Comparison of ENCODE assay signal across 9 mouse cellular contexts in the genomic region with DNA sequence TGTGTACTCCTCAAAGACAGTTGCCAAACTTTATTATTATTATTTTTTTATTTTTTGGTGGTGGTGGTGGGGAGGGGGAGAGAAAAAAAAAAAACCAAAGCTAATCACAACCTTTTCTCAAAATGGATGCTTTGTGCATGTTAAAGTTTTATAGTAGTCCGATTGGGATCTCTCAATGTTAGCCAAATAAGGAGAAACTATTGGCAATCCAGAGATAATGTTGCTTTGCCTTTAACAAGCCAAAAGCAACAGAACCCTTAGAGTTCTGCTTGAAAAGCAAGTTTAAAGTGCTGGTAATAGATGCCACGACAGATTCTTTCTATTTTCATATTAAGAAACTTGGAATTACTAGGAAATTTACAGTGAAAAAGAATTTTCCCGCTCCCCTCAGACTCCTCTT. TPM values are rescaled to one million over a fixed set of nuclear protein-coding genes. Genes with fewer than 3 reads are reported as not detected.
DNase-seq lines count a peak whose midpoint lies in the region; ATAC-seq and TF ChIP-seq lines count a peak whose summit lies in the region.
"Had no signal": no experiment of that assay in that cellular context is flagged by ENCODE, and none has a peak within 500 bp of the region (broad histone marks: within the 10 kb centered on the region; RNA-seq: fewer than 3 reads in every experiment).

No protein-coding gene starts in this region.

- H3K9me3 ChIP-seq in kidney, postnatal 0 days (replicated peaks; ENCODE audit: low read length), result no peaks in the 10 kb centered on the region
- no peaks in the 10 kb centered on the region for H3K9me3 ChIP-seq in hindbrain, postnatal 0 days (ENCODE audit: low read length)
- no peaks in the 10 kb centered on the region for H3K9me3 ChIP-seq in midbrain, postnatal 0 days (ENCODE audit: low read length)

- 10% methylated on average over 3 of the region's 3 CpGs for WGBS in kidney, postnatal 0 days
- WGBS in hindbrain, postnatal 0 days, result 15% methylated on average over 3 of the region's 3 CpGs
- WGBS in midbrain, postnatal 0 days, result 21% methylated on average over 3 of the region's 3 CpGs

- TF ChIP-seq POLR2A in cortical plate, adult 2 months (IDR thresholded peaks at IDR 0.05; ENCODE audit: extremely low read depth, insufficient read depth, low read length), result no peak

- no peaks in the 10 kb centered on the region for H3K27me3 ChIP-seq in kidney, postnatal 0 days (ENCODE audit: insufficient read depth, low read length)
- H3K27me3 ChIP-seq in hindbrain, postnatal 0 days (ENCODE audit: insufficient read depth, low read length), result no peaks in the 10 kb centered on the region
- H3K27me3 ChIP-seq in midbrain, postnatal 0 days (ENCODE audit: insufficient read depth, low read length), result no peaks in the 10 kb centered on the region

- no peaks in the 10 kb centered on the region for H3K36me3 ChIP-seq in kidney, postnatal 0 days (ENCODE audit: insufficient read depth, low read length)
- H3K36me3 ChIP-seq in hindbrain, postnatal 0 days (ENCODE audit: insufficient read depth, low read length), result no peaks in the 10 kb centered on the region
- no peaks in the 10 kb centered on the region for H3K36me3 ChIP-seq in midbrain, postnatal 0 days (ENCODE audit: insufficient read depth, low read length)

- H3K4me3 ChIP-seq in kidney, postnatal 0 days (replicated peaks; ENCODE audit: low read depth, low read length), result peak overlapping the region; percentile 100
- peak overlapping the region; percentile 98 for H3K4me3 ChIP-seq in cortical plate, adult 2 months (ENCODE audit: insufficient read depth, low read length)
- H3K4me3 ChIP-seq in hindbrain, postnatal 0 days (ENCODE audit: low read length), result peak overlapping the region; percentile 86
- peak overlapping the region; percentile 100 for H3K4me3 ChIP-seq in midbrain, postnatal 0 days (ENCODE audit: low read depth, low read length)

- H3K4me2 ChIP-seq in kidney, postnatal 0 days (ENCODE audit: low read length), result peak overlapping the region; percentile 75
- peak overlapping the region; percentile 64 for H3K4me2 ChIP-seq in hindbrain, postnatal 0 days (ENCODE audit: low read depth, low read length)
- peak overlapping the region; percentile 69 for H3K4me2 ChIP-seq in midbrain, postnatal 0 days (ENCODE audit: low read depth, low read length, poor library complexity, severe bottlenecking)

- peak overlapping the region; percentile 99 for H3K9ac ChIP-seq in kidney, postnatal 0 days (ENCODE audit: low read depth, low read length)
- H3K9ac ChIP-seq in hindbrain, postnatal 0 days (replicated peaks; ENCODE audit: low read length), result peak overlapping the region; percentile 99
- H3K9ac ChIP-seq in midbrain, postnatal 0 days (replicated peaks; ENCODE audit: low read length, poor library complexity, severe bottlenecking), result peak overlapping the region; percentile 99

- peak; percentile 46 for DNase-seq in kidney, postnatal 0 days (ENCODE audit: low spot score)
- DNase-seq in kidney, adult 11 months, result no peak
- no peak for DNase-seq in hindbrain, postnatal 0 days (ENCODE audit: low spot score)
- no peak for DNase-seq in midbrain, postnatal 0 days (ENCODE audit: low spot score)
- no peak for DNase-seq in frontal cortex, postnatal 14 days (ENCODE audit: low spot score in 2 of 2)
- no peak for DNase-seq in cerebellum, adult 11-12 months
- no peak for DNase-seq in spleen, adult 12 weeks (ENCODE audit: low spot score)
- DNase-seq: layer of hippocampus, adult 9-11 months had no signal

- peak overlapping the region; percentile 98 for H3K27ac ChIP-seq in kidney, postnatal 0 days
- no peak overlapping the region for H3K27ac ChIP-seq in cortical plate, adult 2 months (ENCODE audit: insufficient read depth, low read length)
- no peak overlapping the region for H3K27ac ChIP-seq in hindbrain, postnatal 0 days
- peak overlapping the region; percentile 100 for H3K27ac ChIP-seq in midbrain, postnatal 0 days (ENCODE audit: low read depth, low read length)

- no peak for TF ChIP-seq CTCF in kidney, postnatal 0 days (IDR thresholded peaks at IDR 0.05; ENCODE audit: low read depth)
- TF ChIP-seq CTCF in cortical plate, adult 2 months (IDR thresholded peaks at IDR 0.05; ENCODE audit: extremely low read depth, insufficient read depth, low read length), result no peak
- no peak for TF ChIP-seq CTCF in hindbrain, postnatal 0 days (IDR thresholded peaks at IDR 0.05; ENCODE audit: low read depth)
- TF ChIP-seq CTCF in midbrain, postnatal 0 days (IDR thresholded peaks at IDR 0.05), result no peak

- 0 out of 2 replicates have a peak, but pooled peaks cover 6% of the 10 kb centered on the region for H3K4me1 ChIP-seq in kidney, postnatal 0 days (replicated peaks; ENCODE audit: insufficient read depth, low read length)
- H3K4me1 ChIP-seq in cortical plate, adult 2 months (ENCODE audit: control insufficient read depth, insufficient read depth, low read length), result peaks cover 2% of the 10 kb centered on the region; the same call in 1 of the 2 replicates
- no peaks in the 10 kb centered on the region; the same call in none of the 2 replicates for H3K4me1 ChIP-seq in hindbrain, postnatal 0 days (ENCODE audit: insufficient read depth, low read length)
- H3K4me1 ChIP-seq in midbrain, postnatal 0 days (ENCODE audit: insufficient read depth, low read length), result peaks cover 14% of the 10 kb centered on the region; the same call in 1 of the 2 replicates

- no peak for ATAC-seq in kidney, postnatal 0 days (replicated peaks; ENCODE audit: low FRiP score, low read depth)
- ATAC-seq in hindbrain, postnatal 0 days, result no peak
- no peak for ATAC-seq in midbrain, postnatal 0 days (ENCODE audit: low FRiP score)

RNA-seq across cellular contexts. Expression of gene Ppp1r12a, which starts 1.5 kb away (rescaled TPM):
- polyA plus RNA-seq in kidney, postnatal 0 days (2015; fragmentation: Nextera tagmentation; extraction: Ambion mirVana), result 74.0 and 76.7 TPM in 2 replicates
- polyA plus RNA-seq in cortical plate, adult 2 months (2012; rRNA removed), result 86.8 and 88.8 TPM in 2 replicates
- total RNA-seq in hindbrain, postnatal 0 days (2014; rRNA removed), result 52.3 and 52.7 TPM in 2 replicates
- polyA plus RNA-seq in hindbrain, postnatal 0 days (2015; fragmentation: Nextera tagmentation; extraction: Ambion mirVana), result 52.0 and 61.8 TPM in 2 replicates
- total RNA-seq in midbrain, postnatal 0 days (2014; rRNA removed), result 71.7 and 83.9 TPM in 2 replicates
- polyA plus RNA-seq in midbrain, postnatal 0 days (2015; fragmentation: Nextera tagmentation; extraction: Ambion mirVana), result 52.0 and 54.3 TPM in 2 replicates

Comparison
In these comparisons a context has a peak if more than half of its experiments do, and no peak if none do; other contexts are left out.
1. H3K27ac ChIP-seq: peak in kidney, postnatal 0 days (single experiment) and midbrain, postnatal 0 days (single experiment); none in cortical plate, adult 2 months (single experiment) and hindbrain, postnatal 0 days (single experiment).
2. Peak in every context shown above with its lines, with median percentiles within 50 percentile points of each other: H3K4me2 ChIP-seq, H3K4me3 ChIP-seq and H3K9ac ChIP-seq.